Mouse (Mus musculus) liver, embryonic 14.5 days (tissue): ENCODE results near the gene Tmem40.

Source experiments
- CTCF ChIP-seq: IDR thresholded peaks from 2 replicates; pipeline ENCODE4 v1.5.1; 2016; ENCODE audit warnings: antibody characterized with exemption, low read depth, control low read depth
- EP300 ChIP-seq: IDR thresholded peaks from 2 replicates; pipeline ENCODE4 v1.6.1; 2016; ENCODE audit warnings: antibody characterized with exemption, low read depth

- TF ChIP-seq CTCF (peak; percentile 68), EP300 (no peak)
These were observed 60.9 kb downstream of the Tmem40 start for GRCm38 (mm10) chr6:115701302-115701701.
